Mouse (Mus musculus) lung, postnatal 36 days (tissue): ENCODE results near the gene Ppp1r9b.
"Not testable (repeated sequence)": the region's sequence is repeated elsewhere in the genome, so short reads cannot be mapped to it uniquely, and the experiment has no call there.

Experiments used
- DNase-seq: peaks from one replicate; pipeline ENCODE4 v3.0.0; 2022; ENCODE audit warnings: mixed read lengths

Ppp1r9b gene

GRCm38 (mm10) chr11:94990749-94991577 lies at the start of gene Ppp1r9b:
Gene Ppp1r9b, plus strand, starts transcription at chr11:94991035.
- DNase-seq = peak; percentile 96

- no peak for DNase-seq
These were observed 49.7 kb upstream of the Ppp1r9b start for GRCm38 (mm10) chr11:94941121-94941520.

- DNase-seq = no peak
These were observed 49.1 kb upstream of the Ppp1r9b start for GRCm38 (mm10) chr11:94941776-94942175.

- DNase-seq = peak; percentile 75
These were observed 48.4 kb upstream of the Ppp1r9b start for GRCm38 (mm10) chr11:94942282-94943023.

GRCm38 (mm10) chr11:94943054-94943453 lies 47.8 kb upstream of the Ppp1r9b start:
- no peak for DNase-seq

GRCm38 (mm10) chr11:94944295-94944694 lies 46.5 kb upstream of the Ppp1r9b start:
- no peak for DNase-seq

- DNase-seq = no peak
These were observed 45.6 kb upstream of the Ppp1r9b start for GRCm38 (mm10) chr11:94945236-94945635.

GRCm38 (mm10) chr11:94952169-94952568 lies 38.7 kb upstream of the Ppp1r9b start:
- DNase-seq = no peak

GRCm38 (mm10) chr11:94955103-94955502 lies 35.7 kb upstream of the Ppp1r9b start:
- no peak for DNase-seq

GRCm38 (mm10) chr11:94957693-94958064 lies 33.2 kb upstream of the Ppp1r9b start:
- peak; percentile 63 for DNase-seq

- peak; percentile 93 for DNase-seq
These were observed 32.6 kb upstream of the Ppp1r9b start for GRCm38 (mm10) chr11:94958065-94958858.

- no peak for DNase-seq
These were observed 28.2 kb upstream of the Ppp1r9b start for GRCm38 (mm10) chr11:94962534-94963101.

- DNase-seq = no peak
These were observed 23.4 kb upstream of the Ppp1r9b start, which contains the start of gene Hils1 for GRCm38 (mm10) chr11:94967419-94967818. Gene Hils1, plus strand, starts transcription at chr11:94967593.

- DNase-seq = no peak
These were observed 22.6 kb upstream of the Ppp1r9b start for GRCm38 (mm10) chr11:94968187-94968586.

GRCm38 (mm10) chr11:94969709-94970108 lies 21.1 kb upstream of the Ppp1r9b start:
- DNase-seq = not testable (repeated sequence)

GRCm38 (mm10) chr11:94970210-94970943 lies 20.5 kb upstream of the Ppp1r9b start:
- peak; percentile 91 for DNase-seq

GRCm38 (mm10) chr11:94971895-94972615 lies 18.8 kb upstream of the Ppp1r9b start:
- no peak for DNase-seq

- no peak for DNase-seq
These were observed 17.9 kb upstream of the Ppp1r9b start for GRCm38 (mm10) chr11:94972887-94973286.

GRCm38 (mm10) chr11:94973313-94973712 lies 17.5 kb upstream of the Ppp1r9b start:
- no peak for DNase-seq

- no peak for DNase-seq
These were observed 15.9 kb upstream of the Ppp1r9b start for GRCm38 (mm10) chr11:94974951-94975350.

- no peak for DNase-seq
These were observed 14.6 kb upstream of the Ppp1r9b start, which contains the start of gene Sgca for GRCm38 (mm10) chr11:94976199-94976598. Gene Sgca, minus strand, starts transcription at chr11:94976327.
